Mouse (Mus musculus) brain, embryonic 14.5 days (tissue): Measurements from ENCODE around the gene Prdm12.
"Not testable (repeated sequence)": the region's sequence is repeated elsewhere in the genome, so short reads cannot be mapped to it uniquely, and the experiment has no call there.

Source experiments
- CTCF ChIP-seq: fragments of 200-500 bp; IDR thresholded peaks from 2 replicates; pipeline ENCODE4 v1.5.1; 2012; ENCODE audit warnings: inconsistent platforms, mild to moderate bottlenecking, moderate library complexity, borderline replicate concordance; ENCODE audit not compliant: insufficient read depth, insufficient read length; ENCODE audit errors: extremely low read depth
- POLR2A ChIP-seq: fragments of 200-500 bp; IDR thresholded peaks from 2 replicates; pipeline ENCODE4 v1.6.1; 2012; ENCODE audit warnings: mild to moderate bottlenecking, inconsistent platforms, borderline replicate concordance; ENCODE audit not compliant: poor library complexity, insufficient read depth, insufficient read length, severe bottlenecking; ENCODE audit errors: extremely low read depth

GRCm38 (mm10) chr2:31681051-31681707 lies 41.3 kb downstream of the Prdm12 start:
- not testable (repeated sequence) for TF ChIP-seq POLR2A, CTCF
